Mouse (Mus musculus) testis, postnatal 10 days (tissue): ENCODE measurements around the gene Lpcat3.

Experiments
- DNase-seq: peaks from one replicate; pipeline ENCODE4 v3.0.0; 2021; ENCODE audit warnings: low spot score

The Lpcat3 gene

DNA sequence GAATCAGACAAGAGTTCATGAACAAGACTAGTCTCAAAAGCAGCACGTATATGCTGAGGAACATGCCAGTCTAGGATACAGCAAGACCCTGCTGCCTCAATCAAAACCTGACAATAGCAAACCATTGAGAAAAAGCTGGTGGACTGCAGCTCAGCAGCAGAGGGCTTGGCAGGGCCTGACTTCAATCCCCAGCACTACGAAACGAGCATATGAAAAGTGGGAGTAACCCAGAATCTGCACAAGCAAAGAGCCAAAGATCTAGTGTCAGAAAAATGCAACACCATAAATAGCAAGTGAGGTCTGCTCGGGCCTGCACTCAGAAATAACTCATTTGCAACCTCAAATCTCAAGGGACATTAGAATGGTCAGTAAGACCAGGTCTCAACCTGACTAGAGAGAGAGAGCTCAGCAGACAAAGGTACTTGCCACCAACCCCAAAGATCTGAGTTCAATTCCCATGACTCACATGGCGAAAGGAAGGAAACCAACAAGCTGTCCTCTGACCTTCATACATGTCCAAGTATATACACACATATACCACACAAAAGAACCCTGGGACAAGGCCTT lies 43.3 kb downstream of the Lpcat3 start:
- DNase-seq: no peak

DNA sequence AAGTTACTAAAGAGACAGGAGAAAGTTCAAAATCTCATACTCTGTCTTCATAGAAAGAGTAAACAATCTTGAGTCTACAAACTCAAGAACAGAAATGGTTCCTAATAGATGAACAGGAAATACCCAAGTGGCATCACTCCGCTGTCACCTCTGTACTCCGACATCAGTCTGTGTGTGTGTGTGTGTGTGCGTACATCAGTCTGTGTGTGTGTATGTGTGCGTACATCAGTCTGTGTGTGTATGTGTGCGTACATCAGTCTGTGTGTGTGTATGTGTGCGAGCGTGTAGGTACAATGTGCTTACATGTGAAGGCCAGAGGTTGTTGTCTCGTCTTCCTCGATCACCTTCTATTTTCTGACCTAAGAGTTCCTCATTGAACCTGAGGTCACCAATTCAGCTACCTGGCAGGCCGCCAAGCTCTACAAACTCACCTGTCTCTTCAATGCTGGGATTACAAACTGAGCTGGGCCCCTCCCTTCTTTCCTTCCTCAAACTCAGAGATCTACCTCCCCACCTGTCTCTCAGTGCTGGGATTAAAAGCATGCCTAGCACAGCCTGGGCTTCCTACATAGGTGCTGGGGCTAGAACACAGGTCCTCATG lies 45.6 kb downstream of the Lpcat3 start:
- DNase-seq: no peak

DNA sequence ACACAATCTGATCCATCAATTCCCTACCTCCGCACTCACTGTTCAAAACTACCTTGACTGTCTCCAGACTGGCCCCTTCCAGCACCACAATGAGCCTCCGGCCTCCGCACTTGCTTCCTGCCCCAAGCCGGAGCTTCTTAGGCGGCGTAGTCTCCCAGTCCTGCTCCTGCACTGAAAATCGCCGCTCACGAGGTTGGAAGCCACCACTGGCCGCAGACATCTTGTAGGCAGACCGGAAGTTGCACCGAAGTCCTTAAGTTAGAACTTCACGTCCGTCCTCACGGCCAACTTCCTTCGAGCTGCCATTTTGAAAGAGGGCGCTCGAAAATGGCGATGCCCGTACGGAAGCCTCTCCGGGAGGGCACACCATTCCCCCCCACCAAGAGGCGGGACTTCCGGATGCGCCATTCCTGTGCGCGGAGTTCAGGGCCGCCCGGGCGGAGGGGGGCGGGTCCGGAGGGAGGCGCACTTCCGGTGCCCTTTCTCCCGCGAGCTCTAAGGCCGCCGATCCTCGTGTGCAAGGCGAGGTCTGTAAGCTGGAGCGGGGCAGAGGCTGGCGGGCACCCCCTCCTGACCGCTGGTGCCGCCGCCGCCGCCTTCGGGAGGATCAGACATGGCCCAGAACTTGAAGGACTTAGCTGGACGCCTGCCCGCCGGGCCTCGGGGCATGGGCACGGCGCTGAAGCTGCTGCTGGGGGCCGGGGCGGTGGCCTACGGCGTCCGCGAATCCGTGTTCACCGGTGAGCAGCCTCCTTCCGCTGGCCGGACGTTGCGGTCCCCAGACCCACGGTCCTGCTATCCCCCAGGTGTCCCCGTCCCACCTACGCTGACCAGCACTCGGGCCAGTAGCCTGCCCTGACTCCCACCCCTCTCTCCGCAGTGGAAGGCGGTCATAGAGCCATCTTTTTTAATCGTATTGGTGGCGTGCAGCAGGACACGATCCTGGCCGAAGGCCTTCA lies 49.3 kb downstream of the Lpcat3 start, which contains the start of the genes Emg1 and Phb2:
Emg1 (minus strand) TSS at position 355 of the 959 bp plus-strand sequence.
Phb2 (plus strand) TSS at position 513 of the 959 bp plus-strand sequence.
- peak; percentile 98 for DNase-seq

DNA sequence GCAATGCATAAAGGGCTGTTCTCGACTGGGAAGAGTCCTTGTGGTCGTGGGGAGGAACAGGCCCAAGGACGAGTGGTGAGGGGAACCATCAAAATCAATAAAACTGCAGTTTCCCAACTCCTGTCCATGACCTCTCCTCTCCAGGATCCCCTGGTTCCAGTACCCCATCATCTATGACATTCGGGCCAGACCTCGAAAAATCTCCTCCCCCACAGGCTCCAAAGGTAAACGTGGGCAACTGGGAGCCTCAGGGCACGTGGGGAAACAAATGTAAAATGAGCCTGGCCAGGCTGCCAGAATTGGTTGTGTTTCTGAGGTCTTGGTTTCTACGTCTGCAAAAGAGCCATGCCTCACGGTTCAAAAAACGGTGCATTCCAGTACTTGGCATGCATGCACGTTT lies 50.1 kb downstream of the Lpcat3 start:
- no peak for DNase-seq

DNA sequence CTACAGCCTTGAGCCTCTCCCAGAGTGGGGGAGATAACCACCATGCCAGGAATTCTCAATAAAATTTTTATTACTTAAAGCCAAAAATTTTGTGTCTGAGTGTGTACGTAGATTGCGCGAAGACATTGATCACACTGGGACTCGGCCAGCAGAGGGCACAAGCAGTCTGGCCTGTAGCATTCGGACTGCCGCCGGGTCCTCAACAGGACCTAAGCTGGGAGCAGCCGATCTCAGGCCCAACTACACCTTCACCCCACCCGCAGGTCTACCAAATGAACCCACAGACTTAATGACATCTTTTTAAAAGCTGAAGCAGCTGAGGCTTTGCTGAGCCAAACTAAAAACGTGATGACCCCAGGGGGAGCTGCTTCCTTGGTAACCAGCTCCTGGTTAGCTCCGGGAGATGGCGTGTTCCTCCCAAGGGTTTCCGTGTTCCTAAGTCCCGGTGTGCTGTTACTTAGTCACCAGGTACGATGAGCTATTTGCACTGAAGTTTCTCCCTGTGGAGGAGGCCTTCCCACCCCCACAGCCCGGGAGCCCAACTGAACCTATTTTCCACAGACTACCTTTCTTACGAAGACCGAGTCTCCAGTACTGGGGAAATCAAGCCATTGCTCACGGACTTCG lies 54.1 kb downstream of the Lpcat3 start:
- DNase-seq: peak; percentile 68

DNA sequence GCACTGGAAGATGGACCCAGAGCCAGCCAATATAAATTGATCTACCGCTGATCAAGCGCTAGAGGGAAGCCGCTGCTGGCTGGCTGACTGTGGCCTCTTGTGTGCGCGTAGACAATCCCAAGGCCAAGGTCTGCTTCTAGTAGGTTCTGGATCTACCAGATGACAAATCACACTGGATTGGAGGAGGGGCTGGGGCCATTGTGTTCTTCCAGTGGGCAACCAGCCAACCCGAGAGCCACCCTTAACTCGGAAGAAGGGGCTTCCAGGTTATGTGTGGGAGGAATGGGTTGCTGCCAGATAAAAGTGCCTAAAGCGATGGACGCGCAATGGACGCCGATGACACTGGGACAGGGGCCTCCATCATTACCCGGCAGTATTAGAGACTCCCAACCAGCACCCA lies 55.1 kb downstream of the Lpcat3 start:
- DNase-seq: peak; percentile 70

DNA sequence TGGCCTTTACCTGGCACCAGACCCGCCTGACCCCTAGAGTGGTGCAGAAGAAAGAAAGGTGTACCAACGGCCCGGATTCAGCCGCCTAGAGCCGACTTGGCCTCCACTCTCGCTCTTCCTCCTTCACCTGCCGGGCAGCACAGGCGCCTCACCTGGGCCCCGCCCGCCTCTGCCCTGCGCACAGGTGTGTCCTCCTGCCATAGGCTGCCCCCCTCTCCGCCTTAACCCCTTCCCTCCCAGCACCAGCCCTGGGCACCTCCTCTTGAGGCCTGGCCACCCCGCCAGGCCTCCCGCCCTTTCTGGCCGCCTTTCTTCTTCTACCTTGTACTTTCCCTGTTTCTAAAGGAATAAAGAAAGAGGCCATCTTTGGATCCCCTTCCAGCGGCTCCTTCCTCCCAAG lies 55.9 kb downstream of the Lpcat3 start:
- DNase-seq: no peak

DNA sequence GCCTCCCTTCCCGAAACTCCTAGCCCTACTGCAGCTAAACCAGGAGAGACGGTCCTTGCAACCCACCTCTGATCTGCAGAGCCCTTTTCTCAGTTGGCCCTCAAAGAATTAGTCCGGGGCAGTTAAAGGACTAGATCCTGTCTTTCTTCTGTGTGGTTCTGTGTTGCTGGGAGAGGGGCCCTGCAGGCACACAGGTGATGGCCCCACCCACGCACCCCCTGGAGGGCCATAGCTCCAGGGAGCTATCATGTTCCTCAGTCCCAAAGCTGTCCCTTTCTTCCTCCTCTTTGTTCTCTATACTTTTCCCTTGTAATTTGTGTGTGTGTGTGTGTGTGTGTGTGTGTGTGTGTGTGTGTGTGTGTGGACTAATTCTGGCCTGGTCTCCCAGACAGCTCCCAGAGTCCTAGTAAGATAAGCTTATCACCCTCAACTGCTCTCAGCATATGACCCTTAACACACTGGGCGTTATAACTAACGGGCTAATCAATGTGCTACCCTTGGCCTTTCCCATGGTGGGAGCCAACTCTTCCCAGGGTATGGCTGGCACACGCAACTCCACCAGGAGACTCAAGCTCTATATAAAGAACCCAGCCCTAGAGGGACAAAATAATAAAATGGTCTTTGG lies 56.6 kb downstream of the Lpcat3 start:
- no peak for DNase-seq

DNA sequence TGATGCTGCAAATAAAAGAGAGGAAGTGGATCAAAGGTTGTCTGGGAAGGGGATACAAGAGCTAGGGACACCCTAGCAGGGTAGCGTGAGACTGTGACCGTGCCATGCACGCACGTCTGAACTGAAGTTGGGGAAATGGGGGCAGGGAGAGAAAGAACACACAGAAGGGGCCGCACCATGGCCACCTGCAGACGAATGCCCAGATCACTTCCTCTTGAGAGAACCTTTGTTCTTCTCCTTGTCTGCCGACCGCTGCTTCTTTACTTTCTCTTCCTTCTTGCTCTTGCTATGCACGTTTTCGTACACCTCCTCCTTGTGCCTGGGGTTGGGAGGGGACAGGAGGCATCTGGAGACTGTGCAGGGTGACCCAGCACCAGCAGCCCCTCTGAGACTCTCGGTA lies 58.1 kb downstream of the Lpcat3 start:
- no peak for DNase-seq

DNA sequence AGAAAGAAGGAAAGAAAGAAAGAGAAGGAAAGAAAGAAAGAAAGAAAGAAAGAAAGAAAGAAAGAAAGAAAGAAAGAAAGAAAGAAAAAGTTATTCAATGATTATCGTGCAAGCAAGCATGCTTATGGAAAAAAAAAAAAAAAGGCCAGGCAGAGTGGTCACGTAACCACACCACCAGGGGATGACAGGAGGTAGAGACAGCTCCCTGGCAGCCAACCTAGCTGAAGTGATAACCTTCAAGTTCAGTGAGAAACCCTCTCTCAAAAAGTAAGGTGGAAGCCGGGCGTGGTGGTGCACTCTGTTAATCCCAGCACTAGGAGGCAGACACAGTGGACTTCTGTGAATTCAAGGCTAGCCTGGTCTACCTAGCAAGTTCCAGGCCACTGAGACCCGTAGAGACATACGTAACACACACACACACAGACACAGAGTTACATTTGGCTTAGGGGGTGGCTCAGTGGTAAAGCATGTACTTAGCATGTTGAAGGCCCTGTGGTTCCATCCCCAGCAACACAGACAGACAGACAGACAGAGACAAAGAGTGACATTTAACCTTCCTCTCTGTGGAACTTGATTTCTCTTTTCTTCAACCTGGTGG lies 60.1 kb downstream of the Lpcat3 start:
- no peak for DNase-seq

DNA sequence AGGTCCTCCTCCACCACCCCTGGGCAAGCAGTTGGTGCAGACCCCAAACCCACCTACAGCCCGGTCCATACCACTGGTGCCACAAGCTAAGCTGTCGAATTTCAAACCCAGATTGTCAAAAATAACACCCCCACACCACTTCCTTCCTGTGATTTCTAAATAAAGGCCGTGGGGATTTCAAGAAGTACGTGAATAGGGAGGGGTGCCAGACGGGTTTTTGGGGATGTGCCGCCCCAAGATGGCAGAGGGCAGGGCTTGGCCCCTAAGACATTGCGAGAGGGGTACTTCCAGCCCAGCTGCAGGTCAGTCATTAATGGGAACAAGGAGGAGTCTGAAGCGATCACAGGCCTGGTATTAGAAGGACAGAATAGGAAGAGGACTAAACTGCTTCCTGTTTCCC lies 60.7 kb downstream of the Lpcat3 start:
- DNase-seq: no peak

DNA sequence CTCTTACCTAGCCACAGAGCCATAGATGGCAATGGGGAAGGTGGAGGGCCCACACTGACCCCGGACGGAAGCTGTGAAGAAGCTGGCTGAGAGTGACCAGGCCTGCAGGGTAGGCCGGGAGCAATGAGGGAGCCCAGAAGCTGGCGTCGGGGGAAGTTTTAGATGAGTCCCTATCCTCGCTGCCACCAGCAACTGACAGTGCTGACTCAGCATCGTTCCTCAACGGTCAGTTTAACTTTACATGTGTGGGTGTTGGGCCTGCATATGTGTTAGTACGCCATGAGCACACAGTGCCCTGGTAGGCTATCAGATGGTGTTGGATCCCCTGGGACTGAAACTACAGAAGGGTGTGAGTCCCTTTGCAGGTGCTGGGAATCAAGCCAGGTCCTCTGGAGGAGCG lies 61.6 kb downstream of the Lpcat3 start:
- DNase-seq: no peak

DNA sequence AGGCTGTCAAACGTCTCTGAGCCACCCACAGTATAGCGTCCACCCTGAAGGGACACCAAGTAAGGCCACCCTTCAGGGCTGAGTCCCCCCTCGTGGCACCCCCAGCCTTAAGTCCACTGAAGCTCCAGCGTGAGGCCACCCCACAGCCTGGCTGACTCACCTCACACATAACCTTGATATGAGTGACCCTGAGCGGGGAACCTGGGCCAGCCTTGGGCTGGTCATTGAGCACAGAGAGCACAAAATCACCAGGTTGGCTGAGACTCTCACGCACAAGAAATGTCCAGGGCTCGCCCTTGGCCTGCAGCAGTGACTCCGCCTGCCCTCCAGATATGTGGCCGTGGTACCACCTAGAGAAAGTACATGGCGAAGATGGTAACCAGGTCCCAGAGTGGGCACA lies 65.8 kb downstream of the Lpcat3 start:
- no peak for DNase-seq

DNA sequence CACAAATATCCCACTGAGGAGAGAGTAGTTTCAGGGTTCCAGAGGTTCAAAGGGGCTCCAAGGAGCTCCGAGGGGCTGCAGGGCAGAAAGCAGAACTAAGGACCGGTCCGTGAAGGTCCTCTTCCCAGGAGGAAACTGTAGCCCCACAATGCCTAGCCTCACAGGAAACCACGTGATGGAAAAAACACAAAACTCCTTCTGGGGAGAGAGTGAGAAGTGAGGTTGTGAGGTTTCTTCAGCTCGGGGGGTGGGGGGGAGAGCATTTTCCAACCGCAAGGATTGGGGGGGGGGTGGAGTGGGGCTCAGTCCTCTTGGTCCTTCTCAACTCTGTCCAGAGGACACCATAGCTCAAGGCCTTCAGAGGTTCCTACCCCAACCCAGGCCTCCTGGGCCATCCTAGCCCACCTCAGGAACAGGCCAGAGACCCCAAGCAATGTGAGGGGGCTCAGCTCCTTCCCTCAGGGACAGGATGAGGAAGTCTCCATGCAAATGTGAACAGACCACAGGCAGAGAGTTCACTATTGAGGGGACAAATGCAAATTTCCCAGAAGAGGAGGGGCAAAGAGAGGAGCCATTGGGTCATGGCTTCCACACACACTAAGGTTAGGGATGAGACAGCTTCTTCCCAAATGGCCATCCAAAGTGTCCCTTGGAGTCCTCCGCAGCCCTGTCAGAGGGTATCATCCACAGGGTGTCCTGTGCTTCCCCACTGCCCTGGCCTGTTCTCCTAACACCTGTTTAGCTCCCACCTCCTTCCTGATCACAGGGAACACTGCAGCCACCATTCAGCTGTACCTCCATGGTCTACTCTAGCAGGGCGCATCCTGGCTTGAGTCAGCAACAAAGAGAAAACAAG lies 67.3 kb downstream of the Lpcat3 start:
- no peak for DNase-seq

DNA sequence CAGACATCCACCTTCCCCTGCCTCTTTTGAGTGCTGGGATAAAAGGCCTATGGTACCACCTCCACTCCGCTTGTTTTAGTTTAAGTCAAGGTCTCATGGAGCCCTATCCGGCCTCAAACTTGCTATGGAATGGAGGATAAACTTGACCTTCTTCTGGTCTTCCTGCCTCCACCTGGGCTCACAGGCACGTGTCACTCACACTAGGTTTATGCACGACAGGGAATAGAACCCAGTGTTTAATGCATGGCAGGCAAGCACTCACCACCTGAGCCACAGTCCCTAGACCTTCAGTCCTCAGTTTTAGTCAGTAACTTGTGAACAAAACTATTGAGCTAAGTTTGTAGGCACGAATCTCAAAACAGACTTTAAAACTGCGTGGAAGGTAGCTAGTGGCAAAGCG lies 68.2 kb downstream of the Lpcat3 start:
- no peak for DNase-seq

DNA sequence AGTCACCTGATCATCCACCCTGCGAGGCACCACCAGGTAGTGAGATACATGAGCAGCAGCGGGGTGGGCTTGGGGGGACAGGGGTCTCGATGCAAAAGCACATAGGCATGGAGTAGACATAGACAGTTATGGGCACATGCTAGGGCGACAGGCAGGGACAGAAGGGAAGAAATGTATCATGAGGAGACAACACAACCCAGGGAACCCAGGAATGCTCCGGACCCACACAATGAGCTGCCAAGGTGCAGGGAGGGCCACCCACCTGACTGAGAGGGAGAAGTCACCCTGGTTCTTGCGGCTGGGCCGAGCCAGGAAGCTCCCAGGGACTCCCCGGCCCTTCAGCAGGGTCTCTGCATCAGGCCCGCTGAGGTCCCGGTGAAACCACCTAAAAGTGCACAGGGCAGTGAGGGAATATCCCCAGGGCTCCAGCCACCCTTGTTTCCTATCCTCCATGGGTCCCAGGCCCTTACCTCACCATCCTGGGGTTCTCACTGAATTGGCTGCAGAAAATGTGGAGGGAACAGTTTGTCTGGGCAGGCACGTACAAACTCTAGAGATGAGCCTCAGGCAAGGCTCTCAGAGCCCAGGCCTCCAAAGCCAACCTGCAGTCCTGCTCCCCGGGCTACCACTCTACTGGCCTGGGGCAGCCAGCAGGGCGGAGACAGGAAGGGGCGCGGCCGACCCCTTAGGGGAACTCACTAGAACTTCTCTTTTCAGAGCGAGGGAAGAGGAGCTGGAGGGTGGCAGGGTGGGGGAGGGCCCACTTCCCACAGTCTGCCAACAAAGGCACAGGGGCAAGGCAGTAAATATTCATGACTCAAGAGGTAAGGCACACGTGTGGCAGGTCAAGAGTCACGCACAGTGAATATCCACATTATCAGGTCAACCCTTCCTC lies 69.9 kb downstream of the Lpcat3 start:
- DNase-seq: no peak

DNA sequence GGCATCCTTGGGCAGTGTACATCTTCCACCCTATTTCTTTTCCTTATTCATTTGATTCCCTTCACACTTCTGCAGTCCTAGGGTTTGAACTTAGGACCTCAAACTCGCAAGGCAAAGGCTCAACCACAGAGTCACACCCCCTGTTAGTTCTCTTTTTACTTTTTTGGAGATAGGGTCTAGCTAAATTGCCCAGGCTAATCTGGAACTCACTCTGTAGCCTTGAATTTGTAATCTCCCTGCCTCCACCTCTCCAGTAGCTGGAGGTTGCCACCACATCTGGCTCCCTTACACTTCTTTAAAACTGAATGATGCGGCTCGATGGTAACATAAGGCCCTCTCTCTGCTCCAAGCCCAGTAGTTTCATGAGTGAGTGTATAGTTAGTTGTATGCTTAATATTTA lies 71.6 kb downstream of the Lpcat3 start:
- DNase-seq: no peak

DNA sequence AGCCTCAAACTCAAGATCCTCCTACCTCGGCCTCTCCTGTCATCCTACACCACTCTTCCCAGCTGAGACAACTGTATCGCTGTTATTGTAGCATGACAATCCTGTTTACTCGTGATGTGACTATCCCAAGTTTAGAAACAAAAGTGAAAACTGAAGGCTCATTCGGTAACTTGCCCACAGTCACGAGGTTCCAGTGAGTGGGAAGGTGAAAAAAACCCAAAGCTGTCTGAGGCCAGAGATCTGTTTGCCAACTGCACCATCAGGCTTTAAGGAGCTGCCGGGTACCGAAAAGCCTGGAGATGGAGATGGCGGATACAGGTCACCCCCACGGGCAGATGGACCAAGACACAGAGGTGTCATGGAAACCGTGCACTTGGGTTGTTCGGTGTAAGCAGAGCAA lies 74.2 kb downstream of the Lpcat3 start:
- no peak for DNase-seq

DNA sequence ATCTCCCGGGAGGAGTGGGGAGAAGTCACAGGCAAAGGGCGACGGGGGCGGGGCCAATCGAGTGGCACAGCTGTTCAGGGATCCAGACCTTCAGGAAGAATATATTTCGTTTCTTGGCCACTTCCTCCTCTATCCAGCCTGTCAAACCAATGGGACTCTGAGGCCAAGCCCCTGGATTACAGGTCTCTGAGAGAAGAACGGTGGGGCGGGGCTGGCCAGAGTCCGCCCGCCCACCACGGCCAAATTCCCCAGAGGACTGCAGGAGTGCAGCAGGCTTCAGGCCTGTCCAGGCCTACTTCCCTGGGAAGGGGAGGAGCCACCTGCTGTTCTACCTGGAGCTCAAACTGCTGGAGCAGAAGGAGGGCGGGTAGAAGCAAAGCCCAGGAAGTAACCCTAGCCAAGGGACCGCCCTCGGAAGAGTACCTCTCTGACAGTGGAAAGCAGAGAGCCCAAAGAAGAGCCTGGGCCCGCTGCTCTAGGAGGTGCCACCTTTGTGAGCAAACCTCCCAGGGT lies 75.7 kb downstream of the Lpcat3 start, which contains the start of gene Ptpn6:
Ptpn6 (minus strand) TSS at position 204 of the 513 bp plus-strand sequence.
- DNase-seq: peak; percentile 70
